Mouse (Mus musculus): ENCODE data around the gene Rtkn2. TPM values are rescaled to one million over a fixed set of nuclear protein-coding genes. Genes with fewer than 3 reads are reported as not detected.

Rtkn2 gene
- polyA plus RNA-seq, 1 experiment from 2014 or later: 11.7 TPM

DNA sequence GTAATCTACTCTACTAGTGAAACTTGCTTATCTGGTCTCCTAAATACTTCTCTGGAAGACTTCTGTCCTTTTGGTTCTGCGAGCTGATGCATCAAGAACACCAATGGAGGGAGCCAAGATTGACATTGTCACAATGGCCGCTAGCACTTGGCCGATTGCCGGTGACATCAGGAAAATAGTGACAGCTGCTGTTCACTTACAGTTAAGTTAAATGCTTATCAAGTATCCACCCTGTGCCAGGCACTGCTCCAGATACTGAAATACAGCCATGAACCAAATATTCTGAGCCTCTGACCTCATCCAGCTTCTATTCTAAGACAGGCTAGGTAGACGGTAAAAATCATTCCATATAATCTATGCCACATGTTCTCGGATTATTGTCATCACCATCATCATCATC, 123.2 kb downstream of the Rtkn2 start:
- no peak overlapping the region; the same call in 1 of the 2 replicates for H3K27ac ChIP-seq
- no peaks in the 10 kb centered on the region for H3K9me3 ChIP-seq
- H3K4me2 ChIP-seq (replicated peaks): no peak overlapping the region
- H3K36me3 ChIP-seq: peaks cover 28% of the 10 kb centered on the region
- no peak overlapping the region for H3K4me3 ChIP-seq
- no peak overlapping the region for H3K9ac ChIP-seq
- 84% methylated on average over 6 of the region's 6 CpGs for WGBS
- no peak for ATAC-seq (ENCODE audit: insufficient number of reproducible peaks, insufficient read depth, low FRiP score, low TSS enrichment)
- no peaks in the 10 kb centered on the region for H3K27me3 ChIP-seq
- H3K4me1 ChIP-seq: peaks cover 39% of the 10 kb centered on the region

DNA sequence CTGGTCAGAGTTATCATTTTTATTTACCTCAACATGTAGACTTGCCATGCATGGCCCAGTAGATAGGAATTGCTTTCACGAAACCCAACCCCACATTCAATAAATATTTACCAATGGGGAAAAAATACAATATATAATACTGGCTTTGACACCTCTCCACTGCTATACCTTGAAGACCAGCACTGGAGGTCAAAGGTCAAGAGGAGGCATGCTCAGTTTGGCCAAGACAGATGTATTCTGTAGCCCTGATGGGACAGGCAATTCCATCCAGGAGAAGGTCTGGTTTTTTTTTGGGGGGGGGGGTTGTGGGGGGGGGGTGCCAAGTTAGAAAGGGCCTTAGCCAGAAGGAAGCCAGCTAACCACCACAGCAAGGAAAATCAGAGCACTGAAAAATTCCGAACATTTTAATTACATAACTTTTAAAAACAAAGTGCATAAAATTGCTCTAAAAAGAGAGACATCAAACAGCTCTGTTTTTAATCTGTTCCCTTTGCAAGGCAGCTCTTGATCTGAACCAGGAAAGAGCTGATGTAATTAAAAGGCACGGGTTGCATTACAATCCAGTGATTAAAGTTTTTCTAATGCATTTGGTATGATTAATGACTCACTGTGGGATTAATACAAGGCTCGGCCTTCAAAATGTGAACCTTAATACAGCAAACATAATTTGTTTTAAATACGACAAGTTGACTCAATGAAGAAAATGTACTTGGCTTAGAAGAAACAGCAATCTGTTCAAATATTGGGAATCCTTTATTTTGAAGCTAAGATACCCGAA, 123.9 kb downstream of the Rtkn2 start:
- no peak overlapping the region for H3K4me2 ChIP-seq (replicated peaks)
- no peaks in the 10 kb centered on the region for H3K9me3 ChIP-seq
- H3K36me3 ChIP-seq: peaks cover 21% of the 10 kb centered on the region
- H3K4me3 ChIP-seq: no peak overlapping the region
- peaks cover 39% of the 10 kb centered on the region for H3K4me1 ChIP-seq
- no peaks in the 10 kb centered on the region for H3K27me3 ChIP-seq
- ATAC-seq (ENCODE audit: insufficient number of reproducible peaks, insufficient read depth, low FRiP score, low TSS enrichment): no peak
- H3K27ac ChIP-seq: peak overlapping the region; percentile 54
- H3K9ac ChIP-seq: no peak overlapping the region
- WGBS: 54% methylated on average over 6 of the region's 6 CpGs

DNA sequence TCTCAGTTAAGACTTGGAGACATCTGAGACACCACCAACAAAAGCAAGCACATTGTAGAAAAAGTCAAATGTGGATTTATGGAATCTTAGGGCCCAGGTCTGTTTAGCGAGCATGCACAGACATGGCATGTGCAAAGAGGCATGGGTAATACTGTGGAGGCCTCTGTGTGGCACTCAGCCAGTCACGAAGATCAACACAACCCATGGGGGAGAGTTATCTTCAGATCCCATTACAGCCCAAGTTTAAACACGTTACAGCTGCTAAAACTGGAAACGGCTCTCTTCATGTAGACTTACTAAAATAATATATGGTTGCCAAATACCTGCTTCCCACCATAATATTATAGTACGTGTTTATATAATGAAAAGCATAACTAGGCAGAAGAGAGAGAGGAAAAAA, 124.6 kb downstream of the Rtkn2 start:
- Histone ChIP-seq H3K36me3 (peaks cover 20% of the 10 kb centered on the region), H3K4me1 (peaks cover 39% of the 10 kb centered on the region), H3K9me3 (no peaks in the 10 kb centered on the region), H3K9ac (no peak overlapping the region), H3K4me2 (replicated peaks) (no peak overlapping the region), H3K27me3 (no peaks in the 10 kb centered on the region), H3K27ac (peak overlapping the region; percentile 50), H3K4me3 (no peak overlapping the region)
- ATAC-seq (ENCODE audit: insufficient number of reproducible peaks, insufficient read depth, low FRiP score, low TSS enrichment): peak; percentile 86
- 28% methylated on average over 5 of the region's 5 CpGs for WGBS

DNA sequence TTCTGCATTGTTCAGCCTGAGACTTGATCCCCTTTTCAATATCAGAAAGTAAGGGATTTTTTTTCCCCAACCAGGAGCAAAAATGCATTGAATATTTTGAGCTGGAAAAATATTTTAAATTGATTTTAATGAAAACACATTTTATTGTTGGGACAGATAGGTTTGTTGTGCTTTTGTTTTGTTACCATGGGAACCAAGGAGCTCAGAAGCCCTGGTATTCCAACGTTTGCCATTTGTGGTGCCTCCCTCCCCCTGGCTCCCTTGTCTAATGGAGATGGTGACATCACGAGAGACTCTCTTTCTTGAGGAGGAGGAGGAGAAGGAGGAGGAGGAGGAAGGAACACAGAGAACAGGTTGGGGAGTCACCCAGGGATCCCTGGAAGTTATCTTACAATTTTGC, 125.1 kb downstream of the Rtkn2 start:
- peaks cover 39% of the 10 kb centered on the region for H3K4me1 ChIP-seq
- 10% methylated on average over 2 of the region's 2 CpGs for WGBS
- H3K27ac ChIP-seq: peak overlapping the region; percentile 85
- H3K4me3 ChIP-seq: no peak overlapping the region
- no peaks in the 10 kb centered on the region for H3K27me3 ChIP-seq
- H3K9me3 ChIP-seq: no peaks in the 10 kb centered on the region
- H3K4me2 ChIP-seq (replicated peaks): no peak overlapping the region
- no peak overlapping the region for H3K9ac ChIP-seq
- H3K36me3 ChIP-seq: peaks cover 24% of the 10 kb centered on the region
- no peak for ATAC-seq (ENCODE audit: insufficient number of reproducible peaks, insufficient read depth, low FRiP score, low TSS enrichment)

DNA sequence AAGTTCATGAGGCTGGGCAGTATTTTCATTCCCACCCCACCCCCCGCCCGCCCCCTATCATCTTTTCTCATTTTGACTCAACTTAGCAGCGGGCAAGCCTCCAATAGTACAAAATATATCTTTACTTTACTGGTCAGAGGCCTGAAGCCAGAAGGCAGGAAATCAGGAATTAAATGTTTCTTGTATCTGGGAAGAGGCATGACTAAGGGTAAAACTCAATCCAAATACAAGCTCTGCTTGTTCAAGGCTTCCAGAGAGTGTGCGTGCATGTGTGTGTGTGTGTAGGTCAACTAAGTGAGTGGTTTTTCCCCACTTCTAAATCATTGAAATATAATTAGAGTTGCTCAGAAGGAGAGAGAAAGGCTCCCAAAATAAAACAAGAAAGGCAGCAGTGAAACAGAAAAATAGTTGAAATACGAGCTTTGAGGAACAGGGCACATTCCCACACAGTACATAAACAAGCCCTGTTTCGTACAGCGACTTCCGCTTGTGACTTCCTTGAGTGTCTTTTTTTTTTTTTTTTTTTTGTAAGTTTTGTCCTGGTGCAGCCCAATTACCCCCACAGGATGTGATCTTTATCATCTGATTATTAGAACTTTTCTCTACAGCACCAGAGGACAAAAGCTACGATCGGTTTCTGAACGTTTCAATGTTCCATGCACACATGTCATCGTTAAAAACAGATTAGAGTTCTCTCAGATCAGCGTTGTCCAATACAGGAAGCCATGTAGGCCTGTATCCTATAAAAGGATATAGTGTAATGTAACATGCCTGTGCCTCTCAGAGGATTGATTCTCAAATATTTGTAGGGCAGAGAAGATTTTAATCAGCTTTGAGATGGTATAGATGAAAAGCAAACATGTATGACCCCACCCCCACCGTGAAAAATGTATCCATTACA, 125.8 kb downstream of the Rtkn2 start:
- 34% methylated on average over 14 of the region's 14 CpGs for WGBS
- no peak overlapping the region for H3K4me2 ChIP-seq (replicated peaks)
- no peak overlapping the region for H3K4me3 ChIP-seq
- no peak for ATAC-seq (ENCODE audit: insufficient number of reproducible peaks, insufficient read depth, low FRiP score, low TSS enrichment)
- no peak overlapping the region for H3K9ac ChIP-seq
- H3K4me1 ChIP-seq: peaks cover 39% of the 10 kb centered on the region
- no peaks in the 10 kb centered on the region for H3K9me3 ChIP-seq
- H3K36me3 ChIP-seq: peaks cover 21% of the 10 kb centered on the region
- no peaks in the 10 kb centered on the region for H3K27me3 ChIP-seq
- peak overlapping the region; percentile 85 for H3K27ac ChIP-seq

DNA sequence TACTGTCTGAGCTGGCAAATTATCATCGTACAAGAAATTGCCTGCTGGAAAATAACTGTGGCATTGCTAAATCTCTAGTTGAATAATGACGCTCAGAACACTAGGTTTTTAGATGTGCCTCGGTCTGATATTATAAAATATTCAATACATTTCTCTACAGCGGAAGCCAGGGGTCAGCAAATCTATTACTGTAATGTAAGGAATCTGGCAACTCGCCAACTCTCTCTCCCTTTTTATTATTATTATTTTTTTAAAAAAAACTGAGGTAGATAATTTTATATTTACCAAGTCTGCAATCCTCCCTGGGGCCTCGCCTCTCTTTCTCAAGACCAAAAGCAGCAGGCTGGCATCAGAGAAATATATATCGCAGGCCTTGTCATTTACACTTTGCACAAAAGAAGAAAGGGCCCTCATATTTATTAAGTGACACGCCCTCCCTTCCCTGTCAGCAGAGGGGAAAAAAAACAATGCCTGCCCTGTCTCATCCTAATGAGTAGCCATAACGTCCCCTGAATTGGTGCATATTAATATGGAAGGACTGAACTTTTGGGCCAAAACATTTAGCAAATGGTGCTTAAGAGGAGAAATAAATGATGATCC, 127.1 kb downstream of the Rtkn2 start:
- 0 out of 2 replicates have a peak overlapping the region, but pooled peaks have one; percentile 17 for H3K27ac ChIP-seq
- no peaks in the 10 kb centered on the region for H3K27me3 ChIP-seq
- no peaks in the 10 kb centered on the region for H3K9me3 ChIP-seq
- 66% methylated on average over 9 of the region's 9 CpGs for WGBS
- H3K4me1 ChIP-seq: peaks cover 39% of the 10 kb centered on the region
- no peak for ATAC-seq (ENCODE audit: insufficient number of reproducible peaks, insufficient read depth, low FRiP score, low TSS enrichment)
- no peak overlapping the region for H3K4me2 ChIP-seq (replicated peaks)
- no peak overlapping the region for H3K9ac ChIP-seq
- no peak overlapping the region for H3K4me3 ChIP-seq
- peaks cover 14% of the 10 kb centered on the region for H3K36me3 ChIP-seq

DNA sequence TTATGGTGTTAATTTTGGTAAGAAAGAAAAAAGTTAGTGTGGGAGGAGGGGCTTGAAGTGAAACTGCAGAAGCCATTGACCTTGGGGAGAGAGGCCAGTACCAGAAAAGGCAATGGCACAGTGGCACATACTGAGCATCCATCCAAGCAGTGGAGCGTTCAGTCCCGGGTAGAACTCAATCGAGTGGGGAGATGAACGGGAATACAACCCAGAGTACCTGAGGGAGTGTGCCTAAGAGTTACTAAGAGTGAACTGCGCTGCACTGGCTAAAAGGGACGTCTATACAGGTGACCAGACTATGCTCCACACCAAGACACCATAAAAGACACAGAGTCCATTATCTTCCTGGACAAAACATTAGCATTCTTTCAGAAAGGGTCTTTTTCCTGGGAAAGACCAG, 128.3 kb downstream of the Rtkn2 start:
- no peak for ATAC-seq (ENCODE audit: insufficient number of reproducible peaks, insufficient read depth, low FRiP score, low TSS enrichment)
- 85% methylated on average over 6 of the region's 6 CpGs for WGBS

More for the DNA sequence above, 128.3 kb downstream of the Rtkn2 start:
- Histone ChIP-seq H3K4me2 (replicated peaks) (no peak overlapping the region), H3K27me3 (no peaks in the 10 kb centered on the region), H3K9ac (no peak overlapping the region), H3K36me3 (peaks cover 8% of the 10 kb centered on the region), H3K27ac (no peak overlapping the region), H3K4me3 (no peak overlapping the region), H3K9me3 (no peaks in the 10 kb centered on the region), H3K4me1 (peaks cover 45% of the 10 kb centered on the region)

Other genes with a start within 250 kb of the Rtkn2 start
- 3.1 and 4.5 TPM in 2 replicates for gene Zfp365, start 66.9 kb upstream of the Rtkn2 start, polyA plus RNA-seq (2016; fragmentation: Nextera tagmentation; extraction: Ambion mirVana)

All from embryonic facial prominence, embryonic 12.5 days (tissue).